Mouse (Mus musculus) MEL (cell line): ENCODE measurements at regions not wholly inside any gene's neighbourhood (a gene's known extent, or its start where the extent isn't known, plus 50 kb on each side); places are given as distances from the start of the nearest gene placed in this dataset.

Experiments used
- DNase-seq: peaks from one replicate; pipeline ENCODE4 v3.0.0; 2011; ENCODE audit warnings: low read depth, low spot score
- H3K27ac ChIP-seq: 2 replicates; pipeline ENCODE4 v1.5.1; 2012; ENCODE audit warnings: low read depth, mild to moderate bottlenecking, control low read depth, low read length, moderate library complexity; ENCODE audit not compliant: control insufficient read depth
- H3K27me3 ChIP-seq, 2 experiments: fragments of 150-350 bp in 1 of 2; sonication (generic) in 1 of 2; 2 replicates each; pipeline ENCODE4 v1.6.1; 2012; ENCODE audit warnings: low read length in 2 of 2, mild to moderate bottlenecking in 2 of 2, improper control_type of control experiment in 1 of 2, moderate library complexity in 1 of 2; ENCODE audit not compliant: insufficient read depth in 2 of 2, control insufficient read depth in 1 of 2
- H3K36me3 ChIP-seq, 2 experiments: 2 replicates each; pipeline ENCODE4 v1.6.1; 2012 to 2014; ENCODE audit warnings: low read length in 2 of 2, improper control_type of control experiment in 1 of 2, inconsistent platforms in 1 of 2, mild to moderate bottlenecking in 1 of 2; ENCODE audit not compliant: insufficient read depth in 2 of 2, control insufficient read depth in 1 of 2
- H3K4me1 ChIP-seq, 2 experiments: fragments of 150-350 bp in 1 of 2; sonication (generic) in 1 of 2; 2 replicates each; pipeline ENCODE4 v1.6.1; 2012; ENCODE audit warnings: low read length in 2 of 2, improper control_type of control experiment in 1 of 2, mild to moderate bottlenecking in 1 of 2; ENCODE audit not compliant: insufficient read depth in 2 of 2, control insufficient read depth in 1 of 2
- H3K4me3 ChIP-seq, 2 experiments: fragments of 150-350 bp in 1 of 2; sonication (generic) in 1 of 2; 2 replicates each; pipeline ENCODE4 v1.5.1; 2012; ENCODE audit warnings: low read depth in 2 of 2, low read length in 2 of 2, mild to moderate bottlenecking in 2 of 2, moderate library complexity in 2 of 2, control low read depth in 1 of 2, improper control_type of control experiment in 1 of 2; ENCODE audit not compliant: control insufficient read depth in 1 of 2, insufficient read depth in 1 of 2
- H3K79me2 ChIP-seq: 2 replicates; pipeline ENCODE4 v1.6.1; 2012; ENCODE audit warnings: mild to moderate bottlenecking, low read length, moderate library complexity; ENCODE audit not compliant: control insufficient read depth, poor library complexity, insufficient read depth
- H3K9ac ChIP-seq: 2 replicates; pipeline ENCODE4 v1.6.1; 2012; ENCODE audit warnings: low read depth, mild to moderate bottlenecking, control low read depth, low read length, moderate library complexity; ENCODE audit not compliant: control insufficient read depth, poor library complexity, severe bottlenecking
- H3K9me3 ChIP-seq: fragments of 150-350 bp; sonication (generic); replicated peaks from 2 replicates; pipeline ENCODE4 v1.6.1; 2012; ENCODE audit warnings: mild to moderate bottlenecking, low read length, improper control_type of control experiment, moderate library complexity; ENCODE audit not compliant: insufficient read depth
- BHLHE40 ChIP-seq: IDR thresholded peaks from 2 replicates; pipeline ENCODE4 v1.6.1; 2012; ENCODE audit warnings: low read depth, mild to moderate bottlenecking, inconsistent platforms, low read length, improper control_type of control experiment, borderline replicate concordance
- CHD2 ChIP-seq: IDR thresholded peaks from 2 replicates; pipeline ENCODE4 v1.6.1; 2011; ENCODE audit warnings: low read length, improper control_type of control experiment
- E2F4 ChIP-seq: IDR thresholded peaks from 2 replicates; pipeline ENCODE4 v1.6.1; 2011; ENCODE audit warnings: low read depth, low read length, improper control_type of control experiment, borderline replicate concordance
- ELF1 ChIP-seq: IDR thresholded peaks from 2 replicates; pipeline ENCODE4 v1.6.1; 2014; ENCODE audit warnings: low read depth, mild to moderate bottlenecking, inconsistent platforms, low read length, improper control_type of control experiment, moderate library complexity
- EP300 ChIP-seq, 2 experiments: IDR thresholded peaks; 2 replicates each; pipeline ENCODE4 v1.6.1; 2011; ENCODE audit warnings: improper control_type of control experiment in 2 of 2, low read length in 2 of 2, low read depth in 1 of 2, mild to moderate bottlenecking in 1 of 2
- GABPA ChIP-seq: IDR thresholded peaks from 2 replicates; pipeline ENCODE4 v1.6.1; 2012; ENCODE audit warnings: low read depth, mild to moderate bottlenecking, inconsistent platforms, low read length, improper control_type of control experiment, moderate library complexity
- HCFC1 ChIP-seq: IDR thresholded peaks from 2 replicates; pipeline ENCODE4 v1.6.1; 2012; ENCODE audit warnings: low read depth, mild to moderate bottlenecking, inconsistent platforms, low read length, improper control_type of control experiment, moderate library complexity
- KAT2A ChIP-seq: conservative IDR thresholded peaks from 2 replicates; pipeline ENCODE4 v1.6.1; 2012; ENCODE audit warnings: low read depth, low read length, improper control_type of control experiment, inconsistent platforms
- MAX ChIP-seq: IDR thresholded peaks from 2 replicates; pipeline ENCODE4 v1.6.1; 2011; ENCODE audit warnings: low read length, improper control_type of control experiment
- MEF2A ChIP-seq: IDR thresholded peaks from 2 replicates; pipeline ENCODE4 v1.6.1; 2014; ENCODE audit warnings: low read depth, mild to moderate bottlenecking, inconsistent platforms, low read length, improper control_type of control experiment; ENCODE audit not compliant: poor library complexity, insufficient replicate concordance, severe bottlenecking; ENCODE audit errors: extremely low read depth
- MXI1 ChIP-seq: IDR thresholded peaks from 2 replicates; pipeline ENCODE4 v1.6.1; 2011; ENCODE audit warnings: mild to moderate bottlenecking, low read depth, low read length, improper control_type of control experiment
- MYB ChIP-seq: IDR thresholded peaks from 2 replicates; pipeline ENCODE4 v1.6.1; 2011; ENCODE audit warnings: mild to moderate bottlenecking, low read depth, low read length, improper control_type of control experiment
- MYC ChIP-seq: IDR thresholded peaks from 2 replicates; pipeline ENCODE4 v1.6.1; 2011; ENCODE audit warnings: low read depth, mild to moderate bottlenecking, low read length, improper control_type of control experiment, moderate library complexity
- NRF1 ChIP-seq: IDR thresholded peaks from 2 replicates; pipeline ENCODE4 v1.6.1; 2014; ENCODE audit warnings: low read depth, mild to moderate bottlenecking, inconsistent platforms, low read length, improper control_type of control experiment, moderate library complexity; ENCODE audit not compliant: poor library complexity, insufficient read depth, severe bottlenecking
- POLR2AphosphoS2 ChIP-seq: IDR thresholded peaks from 2 replicates; pipeline ENCODE4 v1.6.1; 2011; ENCODE audit warnings: low read length, improper control_type of control experiment
- RAD21 ChIP-seq: IDR thresholded peaks from 2 replicates; pipeline ENCODE4 v1.6.1; 2011; ENCODE audit warnings: mild to moderate bottlenecking, low read depth, low read length, improper control_type of control experiment
- SMC3 ChIP-seq: IDR thresholded peaks from 2 replicates; pipeline ENCODE4 v1.6.1; 2011; ENCODE audit warnings: low read depth, low read length, improper control_type of control experiment
- TAL1 ChIP-seq: IDR thresholded peaks from 2 replicates; pipeline ENCODE4 v1.6.1; 2012; ENCODE audit warnings: mild to moderate bottlenecking, inconsistent platforms, low read length, moderate library complexity, mixed read lengths
- TCF12 ChIP-seq: IDR thresholded peaks from 2 replicates; pipeline ENCODE4 v1.6.1; 2014; ENCODE audit warnings: low read depth, mild to moderate bottlenecking, inconsistent platforms, low read length, improper control_type of control experiment, moderate library complexity
- UBTF ChIP-seq: IDR thresholded peaks from 2 replicates; pipeline ENCODE4 v1.6.1; 2012; ENCODE audit warnings: low read depth, mild to moderate bottlenecking, inconsistent platforms, low read length, improper control_type of control experiment, moderate library complexity, borderline replicate concordance; ENCODE audit not compliant: insufficient read depth
- USF1 ChIP-seq: IDR thresholded peaks from 2 replicates; pipeline ENCODE4 v1.6.1; 2014; ENCODE audit warnings: low read depth, mild to moderate bottlenecking, inconsistent platforms, low read length, improper control_type of control experiment, moderate library complexity
- USF2 ChIP-seq, 2 experiments: IDR thresholded peaks; 2 replicates each; pipeline ENCODE4 v1.6.1; 2011 to 2012; ENCODE audit warnings: improper control_type of control experiment in 2 of 2, low read length in 2 of 2, borderline replicate concordance in 1 of 2, inconsistent platforms in 1 of 2, low read depth in 1 of 2, mild to moderate bottlenecking in 1 of 2; ENCODE audit not compliant: insufficient read depth in 1 of 2
- ZC3H11A ChIP-seq: IDR thresholded peaks from 2 replicates; pipeline ENCODE4 v1.6.1; 2012; ENCODE audit warnings: low read depth, mild to moderate bottlenecking, inconsistent platforms, low read length, improper control_type of control experiment
- ZNF384 ChIP-seq: IDR thresholded peaks from 2 replicates; pipeline ENCODE4 v1.6.1; 2012; ENCODE audit warnings: low read depth, mild to moderate bottlenecking, inconsistent platforms, low read length, improper control_type of control experiment

GRCm38 (mm10) chr19:14349753-14350152 is 248.1 kb downstream of the Tle4 start:
- H3K27me3 ChIP-seq = no peaks in the 10 kb centered on the region
- no peaks in the 10 kb centered on the region for H3K4me1 ChIP-seq
- H3K9ac ChIP-seq = no peak overlapping the region
- H3K36me3 ChIP-seq = no peaks in the 10 kb centered on the region
- no peak overlapping the region for H3K4me3 ChIP-seq
- TF ChIP-seq USF1 = no peak
- no peak overlapping the region for H3K27ac ChIP-seq
- DNase-seq = no peak
- no peaks in the 10 kb centered on the region for H3K9me3 ChIP-seq
- no peaks in the 10 kb centered on the region for H3K79me2 ChIP-seq

GRCm38 (mm10) chr19:14351728-14352340 is 246.0 kb downstream of the Tle4 start:
- DNase-seq = no peak
- H3K27ac ChIP-seq = no peak overlapping the region
- no peak overlapping the region for H3K9ac ChIP-seq

GRCm38 (mm10) chr19:14352551-14352950 is 245.3 kb downstream of the Tle4 start:
- no peak for TF ChIP-seq E2F4
- TF ChIP-seq USF1 = no peak
- TF ChIP-seq RAD21 = no peak
- no peak for TF ChIP-seq HCFC1
- no peak for TF ChIP-seq POLR2AphosphoS2
- TF ChIP-seq TAL1 = no peak
- no peak for TF ChIP-seq UBTF
- TF ChIP-seq MXI1 = no peak
- no peak for TF ChIP-seq NRF1
- no peak for TF ChIP-seq CHD2
- no peak for TF ChIP-seq KAT2A
- no peak for TF ChIP-seq ZNF384
- TF ChIP-seq EP300 (IDR thresholded peaks at IDR 0.05; ENCODE audit: low read depth in 1 of 2, low read length in 2 of 2) = no peak
- TF ChIP-seq MYC = no peak
- TF ChIP-seq GABPA = no peak
- TF ChIP-seq ZC3H11A = no peak
- Histone ChIP-seq H3K36me3 (no peaks in the 10 kb centered on the region), H3K27me3 (no peaks in the 10 kb centered on the region), H3K9me3 (no peaks in the 10 kb centered on the region), H3K79me2 (no peaks in the 10 kb centered on the region), H3K4me3 (no peak overlapping the region), H3K4me1 (no peaks in the 10 kb centered on the region), H3K9ac (no peak overlapping the region), H3K27ac (no peak overlapping the region)
- DNase-seq = no peak

More at GRCm38 (mm10) chr19:14351728-14352340, 246.0 kb downstream of the Tle4 start:
- H3K27me3 ChIP-seq = no peaks in the 10 kb centered on the region
- no peaks in the 10 kb centered on the region for H3K9me3 ChIP-seq
- no peaks in the 10 kb centered on the region for H3K4me1 ChIP-seq
- H3K36me3 ChIP-seq = no peaks in the 10 kb centered on the region
- no peak for TF ChIP-seq MAX
- TF ChIP-seq ELF1 = no peak
- no peak for TF ChIP-seq SMC3
- no peak for TF ChIP-seq BHLHE40
- no peak for TF ChIP-seq MYB
- no peak for TF ChIP-seq CHD2
- TF ChIP-seq UBTF = no peak
- TF ChIP-seq KAT2A = no peak
- TF ChIP-seq NRF1 = no peak
- TF ChIP-seq MEF2A = no peak
- no peak for TF ChIP-seq USF2 (IDR thresholded peaks at IDR 0.05; ENCODE audit: borderline replicate concordance in 1 of 2, insufficient read depth in 1 of 2, low read depth in 1 of 2, low read length in 2 of 2)
- TF ChIP-seq MXI1 = no peak
- no peak for TF ChIP-seq ZC3H11A
- TF ChIP-seq TCF12 = no peak
- no peak for TF ChIP-seq E2F4
- H3K79me2 ChIP-seq = no peaks in the 10 kb centered on the region
- H3K4me3 ChIP-seq = no peak overlapping the region
